Mouse (Mus musculus) G1E (cell line): Measurements from ENCODE around the gene H2-Aa.

Source experiments
- CTCF ChIP-seq: IDR thresholded peaks from 2 replicates; pipeline ENCODE4 v1.5.1; 2012; ENCODE audit warnings: low read depth, low read length, inconsistent platforms, mixed read lengths
- GATA1 ChIP-seq: IDR thresholded peaks from 2 replicates; pipeline ENCODE4 v1.6.1; 2012; ENCODE audit warnings: borderline replicate concordance, low read length, inconsistent platforms, mixed read lengths
- POLR2AphosphoS5 ChIP-seq: IDR thresholded peaks from 2 replicates; pipeline ENCODE4 v1.6.1; 2012; ENCODE audit warnings: low read depth, low read length, inconsistent platforms; ENCODE audit not compliant: insufficient replicate concordance
- TAL1 ChIP-seq: conservative IDR thresholded peaks from 2 replicates; pipeline ENCODE4 v1.6.1; 2012; ENCODE audit warnings: low read depth, low read length, inconsistent platforms, mixed read lengths

DNA sequence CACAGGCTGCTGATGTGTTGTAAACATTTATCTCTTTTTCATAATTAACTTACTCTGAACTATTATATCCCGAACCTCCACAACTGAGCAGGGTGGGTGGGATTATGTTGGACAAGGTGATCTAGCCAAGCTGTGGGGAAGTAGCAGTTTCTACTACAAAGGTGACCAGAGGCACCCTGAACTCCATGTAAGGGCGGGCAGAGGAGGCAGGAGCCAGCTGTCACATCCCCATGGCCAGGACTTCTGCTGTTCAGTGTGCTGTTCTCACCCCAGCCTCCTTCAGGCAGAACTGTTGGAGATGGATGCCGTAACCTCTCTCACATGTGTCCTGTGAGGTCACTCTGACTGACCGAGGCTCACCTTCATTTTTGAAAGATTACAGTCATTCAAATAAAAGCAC, 17.8 kb downstream of the H2-Aa start:
- TF ChIP-seq CTCF (no peak), GATA1 (no peak), TAL1 (no peak), POLR2AphosphoS5 (no peak)
